Mouse (Mus musculus) granulocyte monocyte progenitor cell, adult 5-6 weeks (primary cell): ENCODE measurements around the gene Ece2. TPM values are rescaled to one million over a fixed set of nuclear protein-coding genes. Genes with fewer than 3 reads are reported as not detected.
A peak's percentile ranks its signal among the peaks of the same experiment; 100 is the strongest.

Experiments
- ATAC-seq: replicated peaks from 2 replicates; pipeline ENCODE4 v1.8.0; 2016; ENCODE audit warnings: mild to moderate bottlenecking, moderate TSS enrichment, inconsistent platforms; ENCODE audit not compliant: poor library complexity, severe bottlenecking
- total RNA-seq, 2 experiments: library from RNA; stranded (forward) in 1 of 2; stranded (reverse) in 1 of 2; fragments of 200-712, 200-1000 nt in 1 of 2; fragments of >200 nt in 1 of 2; fragmentation: Nextera tagmentation in 1 of 2; gene quantifications; 2 replicates each; pipeline ENCODE4 v1.2.3; 2014 to 2017

Gene Ece2
- total RNA-seq, 2 experiments from 2014 or later: not detected

DNA sequence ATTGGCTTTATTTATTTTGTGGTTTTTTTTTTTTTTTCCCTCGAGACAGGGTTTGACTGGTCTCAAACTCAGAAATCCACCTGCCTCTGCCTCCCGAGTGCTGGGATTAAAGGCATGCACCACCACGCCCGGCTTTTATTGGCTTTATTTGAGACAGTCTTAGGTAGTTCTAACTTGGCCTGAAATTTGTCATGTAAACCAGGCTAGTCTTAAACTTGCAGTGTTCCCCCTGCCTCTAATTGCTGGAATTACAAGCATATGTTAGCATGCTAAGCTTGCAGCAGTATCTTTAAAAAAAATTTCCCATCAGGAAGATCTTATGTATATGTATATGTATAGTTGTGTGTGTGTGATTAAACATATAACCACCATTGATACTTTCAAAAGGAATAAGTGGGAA is 47.1 kb downstream of the Ece2 start:
- no peak for ATAC-seq

DNA sequence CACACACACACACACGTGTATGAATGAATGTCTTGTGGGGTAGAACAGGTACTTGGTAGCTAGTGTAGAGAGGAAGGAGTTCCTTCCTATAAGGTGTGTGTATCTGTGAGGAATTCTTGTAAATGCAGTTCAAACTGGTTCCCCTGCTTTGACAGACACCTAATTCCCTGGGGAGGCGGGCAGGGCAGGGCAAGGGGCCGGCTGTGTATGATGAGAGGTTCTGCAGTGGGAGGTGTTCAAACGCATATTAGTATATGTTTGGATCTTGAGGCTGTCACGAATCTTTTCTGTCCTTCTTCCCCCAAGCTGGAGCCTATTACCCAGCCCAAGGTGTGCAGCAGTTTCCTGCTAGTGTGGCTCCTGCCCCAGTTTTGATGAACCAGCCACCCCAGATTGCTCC is 47.8 kb downstream of the Ece2 start:
- no peak for ATAC-seq

DNA sequence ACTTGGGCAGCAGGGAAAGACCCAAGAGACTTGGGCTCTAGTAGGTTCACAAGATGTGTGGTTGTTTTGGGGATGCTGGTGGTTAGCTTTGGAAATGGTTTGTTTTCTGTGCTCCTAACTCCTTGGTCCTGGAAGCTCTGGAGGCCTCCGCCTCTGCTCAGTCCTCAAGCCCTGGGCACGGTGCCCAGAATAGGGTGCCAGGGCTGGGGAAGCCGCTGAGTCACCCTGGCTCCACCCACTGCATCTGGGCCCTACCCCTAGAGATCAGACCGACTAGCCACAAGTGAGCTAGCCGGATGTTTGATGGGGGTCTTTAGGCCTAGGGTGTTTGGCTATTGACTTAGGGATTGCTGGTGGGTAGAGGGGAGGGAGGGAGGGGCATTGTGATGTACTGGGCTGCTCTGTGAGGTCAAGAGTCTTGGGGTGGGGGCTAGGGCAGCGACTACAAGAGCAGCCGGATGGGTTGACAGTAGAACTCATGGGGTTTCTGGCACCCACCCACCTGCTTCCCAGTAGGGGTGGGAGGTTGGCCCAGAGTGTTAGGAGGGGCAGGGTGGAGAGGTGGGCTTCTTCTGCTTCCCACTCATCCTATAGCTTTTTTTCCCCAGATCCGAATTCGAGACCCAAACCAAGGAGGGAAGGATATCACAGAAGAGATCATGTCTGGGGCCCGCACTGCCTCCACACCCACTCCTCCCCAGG is 48.5 kb downstream of the Ece2 start:
- peak; percentile 77 for ATAC-seq

DNA sequence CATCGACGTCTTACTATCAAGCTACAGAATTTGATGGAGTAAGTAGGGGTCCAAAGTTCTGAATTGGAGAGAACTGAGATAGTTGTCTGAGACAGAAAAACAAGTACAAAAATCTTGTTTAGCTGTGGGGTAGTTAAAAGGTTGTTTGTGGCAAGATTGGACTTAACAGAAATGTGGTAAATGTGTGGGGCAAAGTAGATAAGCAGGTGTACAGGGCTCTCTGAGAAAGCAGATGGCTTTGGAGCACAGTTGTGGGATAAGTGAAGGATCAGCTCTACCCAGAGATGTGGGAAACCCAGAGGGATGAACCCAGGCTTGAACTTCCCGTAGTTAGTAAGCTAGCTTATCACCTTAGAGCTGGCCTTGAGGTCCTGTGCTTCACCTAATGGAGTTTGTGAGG is 61.1 kb downstream of the Ece2 start:
- ATAC-seq: no peak

DNA sequence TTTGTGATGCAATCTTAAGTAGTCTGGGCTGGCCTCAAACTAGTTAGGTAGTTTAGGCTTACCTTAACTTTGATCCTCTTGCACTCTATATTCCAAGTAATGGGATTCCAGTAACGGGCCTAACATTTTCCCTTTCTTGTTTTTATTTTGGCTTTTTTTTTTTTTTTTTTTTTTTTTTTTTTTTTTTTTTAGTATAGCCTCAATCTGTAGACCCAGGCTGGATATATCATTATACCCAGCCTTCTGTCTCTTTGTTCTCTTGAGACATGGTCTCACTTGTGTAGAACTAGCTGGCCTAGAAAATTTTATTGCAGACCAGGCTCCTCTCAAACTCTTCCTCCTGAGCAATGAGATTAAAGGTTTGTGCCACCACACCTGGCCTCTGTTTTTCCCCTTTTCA is 62.0 kb downstream of the Ece2 start:
- ATAC-seq: no peak

DNA sequence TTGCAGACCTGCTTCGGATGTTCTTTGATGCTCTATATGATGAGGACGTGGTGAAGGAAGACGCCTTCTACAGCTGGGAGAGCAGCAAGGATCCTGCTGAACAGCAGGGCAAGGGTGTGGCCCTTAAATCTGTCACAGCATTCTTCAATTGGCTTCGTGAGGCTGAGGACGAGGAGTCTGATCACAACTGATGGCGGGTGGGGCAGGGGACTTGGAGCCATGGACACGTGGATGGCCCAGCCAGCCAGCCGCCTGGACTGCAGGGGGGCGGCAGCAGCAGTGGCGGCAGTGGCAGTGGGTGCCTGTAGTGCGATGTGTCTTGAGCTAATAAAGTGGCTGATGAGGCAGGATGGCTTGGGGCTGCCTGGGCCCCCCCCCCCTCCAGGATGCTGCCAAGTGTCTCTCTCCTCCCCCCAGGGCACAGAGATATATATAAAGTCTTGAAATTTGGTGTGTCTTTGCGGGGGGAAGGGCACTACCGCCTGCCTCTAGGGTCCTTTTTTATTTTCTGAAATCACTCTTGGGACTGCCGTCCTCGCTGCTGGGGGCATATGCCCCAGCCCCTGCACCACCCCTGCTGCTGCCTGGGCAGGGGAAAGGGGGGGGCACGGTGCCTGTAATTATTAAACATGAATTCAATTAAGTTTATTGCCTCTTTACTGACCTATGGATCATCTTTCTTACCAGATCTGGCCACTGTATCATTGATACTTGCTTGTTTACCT is 62.8 kb downstream of the Ece2 start:
- ATAC-seq: no peak

DNA sequence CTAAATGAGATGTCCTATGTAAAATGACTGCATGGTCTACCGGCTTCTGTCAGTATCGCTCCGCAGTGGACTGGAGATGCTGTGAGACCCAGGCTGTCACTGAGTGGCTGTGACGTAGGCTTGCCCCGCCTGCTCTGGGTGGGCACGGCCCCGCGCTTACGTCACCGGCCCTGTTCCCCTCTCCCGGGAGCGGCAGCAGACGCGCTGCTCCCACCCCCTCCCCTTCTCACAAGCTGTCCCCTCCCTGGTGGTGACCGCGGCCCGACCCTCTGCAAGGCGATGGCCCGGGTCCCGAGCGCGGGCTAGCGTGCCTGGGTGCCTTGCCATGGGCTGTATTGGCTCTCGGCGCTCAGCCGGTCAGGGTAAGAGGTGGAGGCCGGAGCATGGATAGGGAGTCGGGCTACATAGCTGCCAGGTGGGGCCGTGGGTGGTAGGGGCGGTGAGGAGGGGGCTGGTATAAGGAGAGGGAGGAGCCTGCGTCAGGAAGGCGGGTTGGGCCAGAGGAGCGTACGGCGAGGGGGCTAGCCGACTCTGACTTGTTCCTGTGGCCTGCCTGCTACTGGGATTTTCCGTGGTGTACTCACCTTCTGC is 63.6 kb downstream of the Ece2 start, which contains the start of gene Fam131a:
Fam131a (plus strand) TSS at position 131 of the 591 bp plus-strand sequence.
- ATAC-seq: peak; percentile 86

DNA sequence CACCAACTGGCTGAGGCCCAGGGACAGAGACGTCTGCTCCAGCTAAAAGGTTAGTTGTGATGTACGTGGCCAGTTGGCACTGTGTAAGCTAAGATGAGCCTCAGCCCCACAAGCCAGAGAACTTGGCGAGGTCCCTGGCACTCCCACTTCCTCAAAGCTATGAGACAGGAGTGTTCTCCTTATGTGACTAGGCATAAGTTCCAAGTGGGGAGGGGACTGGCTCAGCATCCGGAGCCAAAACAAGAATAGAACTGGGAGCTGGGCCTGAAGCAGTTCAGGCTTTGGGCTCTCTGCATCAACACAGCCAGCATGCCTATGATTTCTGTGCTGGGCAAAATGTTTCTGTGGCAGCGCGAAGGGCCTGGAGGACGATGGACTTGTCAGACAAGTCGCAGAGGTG is 65.2 kb downstream of the Ece2 start:
- peak; percentile 64 for ATAC-seq

DNA sequence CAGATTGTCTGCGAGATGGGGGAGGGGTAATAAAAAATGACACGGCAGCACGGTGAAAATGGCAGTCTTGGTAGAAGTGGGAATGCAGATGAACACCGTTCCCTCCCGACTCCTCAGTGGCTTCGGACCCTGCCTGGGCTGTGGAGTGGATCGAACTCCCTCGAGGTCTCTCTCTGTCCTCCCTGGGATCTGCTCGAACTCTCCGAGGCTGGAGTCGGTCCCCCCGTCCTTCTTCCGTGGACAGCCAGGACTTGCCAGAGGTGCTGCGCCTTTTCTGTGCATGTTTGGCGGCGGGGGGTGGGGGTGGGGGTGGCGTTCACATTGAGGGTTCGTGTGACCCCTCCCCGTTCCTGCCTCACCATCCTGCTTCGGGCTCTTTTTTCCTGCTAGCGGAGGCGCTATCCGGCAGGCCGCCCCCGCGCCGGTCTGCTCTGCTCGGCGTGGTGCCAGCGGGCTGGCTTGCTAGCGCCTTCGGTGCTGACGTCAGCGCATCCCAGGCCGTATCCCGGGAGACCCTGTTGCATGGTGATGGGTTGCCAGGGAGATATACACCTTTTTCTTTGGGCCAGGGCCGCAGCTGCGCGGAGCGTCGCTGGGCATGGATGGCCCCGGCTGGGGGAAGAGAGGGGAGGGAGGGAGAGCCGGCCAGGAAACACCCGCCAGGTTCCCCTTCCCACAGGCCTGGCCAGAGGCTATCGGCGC is 66.1 kb downstream of the Ece2 start:
- ATAC-seq: peak; percentile 14; the same call in 1 of the 2 replicates

Other genes with a start within 250 kb of the Ece2 start
- 16.4 and 26.3 TPM in 2 replicates for gene Abcc5, start 203.4 kb upstream of the Ece2 start, total RNA-seq (2014; fragmentation: Nextera tagmentation)
- gene Abcc5, start 203.4 kb upstream of the Ece2 start, total RNA-seq (2017): 10.7 and 17.9 TPM in 2 replicates
- gene Eif2b5, start 131.0 kb upstream of the Ece2 start, total RNA-seq (2014; fragmentation: Nextera tagmentation): 61.7 and 84.4 TPM in 2 replicates
- gene Eif2b5, start 131.0 kb upstream of the Ece2 start, total RNA-seq (2017): 87.0 and 90.0 TPM in 2 replicates
- 26.4 and 30.7 TPM in 2 replicates for gene Dvl3, start 112.8 kb upstream of the Ece2 start, total RNA-seq (2014; fragmentation: Nextera tagmentation)
- 2.0 and 2.3 TPM in 2 replicates for gene Dvl3, start 112.8 kb upstream of the Ece2 start, total RNA-seq (2017)
- gene Ap2m1, start 94.3 kb upstream of the Ece2 start, total RNA-seq (2014; fragmentation: Nextera tagmentation): 206 and 247 TPM in 2 replicates
- 175 and 225 TPM in 2 replicates for gene Ap2m1, start 94.3 kb upstream of the Ece2 start, total RNA-seq (2017)
- gene Abcf3, start 81.3 kb upstream of the Ece2 start, total RNA-seq (2014; fragmentation: Nextera tagmentation): 33.0 and 42.3 TPM in 2 replicates
- 55.1 and 96.9 TPM in 2 replicates for gene Abcf3, start 81.3 kb upstream of the Ece2 start, total RNA-seq (2017)
- not detected in 2 replicates for gene Vwa5b2, start 40.4 kb upstream of the Ece2 start, total RNA-seq (2014; fragmentation: Nextera tagmentation)
- gene Vwa5b2, start 40.4 kb upstream of the Ece2 start, total RNA-seq (2017): not detected in 2 replicates
- 34.5 and 65.8 TPM in 2 replicates for gene Eef1akmt4, start 18.2 kb upstream of the Ece2 start, total RNA-seq (2014; fragmentation: Nextera tagmentation)
- gene Eef1akmt4, start 18.2 kb upstream of the Ece2 start, total RNA-seq (2017): 12.4 and 15.5 TPM in 2 replicates
- not detected in 2 replicates for gene Gm49333, start 18.2 kb upstream of the Ece2 start, total RNA-seq (2014; fragmentation: Nextera tagmentation)
- gene Gm49333, start 18.2 kb upstream of the Ece2 start, total RNA-seq (2017): not detected in 2 replicates
- 39.6 and 41.2 TPM in 2 replicates for gene Alg3, start 18.1 kb upstream of the Ece2 start, total RNA-seq (2014; fragmentation: Nextera tagmentation)
- gene Alg3, start 18.1 kb upstream of the Ece2 start, total RNA-seq (2017): 18.2 and 25.2 TPM in 2 replicates
- gene Camk2n2, start 8.5 kb upstream of the Ece2 start, total RNA-seq (2014; fragmentation: Nextera tagmentation): 0.56 TPM in 1 of 2 replicates, not detected in the other
- gene Camk2n2, start 8.5 kb upstream of the Ece2 start, total RNA-seq (2017): 0.43 and 1.8 TPM in 2 replicates
- gene Psmd2, start 21.8 kb downstream of the Ece2 start, total RNA-seq (2014; fragmentation: Nextera tagmentation): 144 and 149 TPM in 2 replicates
- gene Psmd2, start 21.8 kb downstream of the Ece2 start, total RNA-seq (2017): 215 and 220 TPM in 2 replicates
- gene Eif4g1, start 38.5 kb downstream of the Ece2 start, total RNA-seq (2014; fragmentation: Nextera tagmentation): 242 and 249 TPM in 2 replicates
- 312 and 346 TPM in 2 replicates for gene Eif4g1, start 38.5 kb downstream of the Ece2 start, total RNA-seq (2017)
- 1.6 TPM in 1 of 2 replicates, not detected in the other for gene Fam131a, start 63.4 kb downstream of the Ece2 start, total RNA-seq (2014; fragmentation: Nextera tagmentation)
- 0.43 TPM in 1 of 2 replicates, not detected in the other for gene Fam131a, start 63.4 kb downstream of the Ece2 start, total RNA-seq (2017)
- gene Polr2h, start 87.8 kb downstream of the Ece2 start, total RNA-seq (2014; fragmentation: Nextera tagmentation): 62.4 and 81.5 TPM in 2 replicates
- gene Polr2h, start 87.8 kb downstream of the Ece2 start, total RNA-seq (2017): 61.8 and 91.6 TPM in 2 replicates
- 2.6 and 6.0 TPM in 2 replicates for gene Clcn2, start 87.9 kb downstream of the Ece2 start, total RNA-seq (2014; fragmentation: Nextera tagmentation)
- 1.9 and 3.8 TPM in 2 replicates for gene Clcn2, start 87.9 kb downstream of the Ece2 start, total RNA-seq (2017)
- not detected in 2 replicates for gene Chrd, start 103.3 kb downstream of the Ece2 start, total RNA-seq (2014; fragmentation: Nextera tagmentation)
- gene Chrd, start 103.3 kb downstream of the Ece2 start, total RNA-seq (2017): not detected in 2 replicates
- gene Thpo, start 104.7 kb downstream of the Ece2 start, total RNA-seq (2014; fragmentation: Nextera tagmentation): not detected in 2 replicates
- gene Thpo, start 104.7 kb downstream of the Ece2 start, total RNA-seq (2017): not detected in 2 replicates